Mouse (Mus musculus) v-Abl transformed pro-B cells (cell line): ENCODE results near the gene Pam.

Experiments
- in situ Hi-C, 2 experiments: fragments of 400-800 bp; cut with MboI; formaldehyde crosslinking; loops; one replicate each; pipeline ENCODE4 v1.15.1; 2025; ENCODE audit not compliant: unreplicated experiment in 2 of 2

Pam gene

DNA sequence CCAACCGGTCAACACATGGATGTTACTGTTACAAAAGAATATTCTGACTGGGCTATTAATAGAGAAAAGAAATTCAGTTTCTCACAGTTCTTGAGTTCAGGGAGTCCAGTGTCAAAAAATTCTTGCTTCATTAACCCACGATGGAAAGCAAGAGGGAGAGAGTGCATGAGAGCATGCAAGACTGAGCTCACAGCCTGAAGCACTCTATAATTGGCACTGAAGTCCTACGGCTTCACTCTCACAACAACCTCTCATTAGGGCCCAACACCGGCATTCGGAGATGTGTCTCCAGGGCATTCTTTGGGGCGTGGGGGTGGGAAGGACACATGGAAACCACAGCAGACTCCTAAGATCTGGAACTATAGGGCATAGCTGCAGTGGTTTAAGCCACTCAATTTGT, 12.5 kb downstream of the Pam start:
- in situ Hi-C loops = no loop called here

DNA sequence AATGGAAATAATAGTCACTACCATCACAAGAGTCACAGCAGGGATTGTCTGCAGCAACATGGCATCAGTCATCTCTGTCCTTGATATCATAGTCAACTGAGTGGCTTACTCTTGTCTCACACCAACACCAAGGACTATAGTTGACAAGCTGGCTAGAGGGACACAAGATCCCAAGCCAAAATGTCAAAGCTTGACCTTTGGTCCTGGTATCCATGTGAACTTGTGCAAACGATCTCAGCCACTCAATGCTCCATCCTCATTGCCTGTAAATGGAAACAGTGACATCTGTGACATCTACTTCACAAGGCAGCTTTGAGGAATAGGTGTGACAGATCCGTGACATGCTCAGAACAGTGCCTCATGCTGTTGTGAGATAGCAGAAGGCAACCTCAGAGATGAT, 15.0 kb downstream of the Pam start:
- in situ Hi-C loops = no loop called here

DNA sequence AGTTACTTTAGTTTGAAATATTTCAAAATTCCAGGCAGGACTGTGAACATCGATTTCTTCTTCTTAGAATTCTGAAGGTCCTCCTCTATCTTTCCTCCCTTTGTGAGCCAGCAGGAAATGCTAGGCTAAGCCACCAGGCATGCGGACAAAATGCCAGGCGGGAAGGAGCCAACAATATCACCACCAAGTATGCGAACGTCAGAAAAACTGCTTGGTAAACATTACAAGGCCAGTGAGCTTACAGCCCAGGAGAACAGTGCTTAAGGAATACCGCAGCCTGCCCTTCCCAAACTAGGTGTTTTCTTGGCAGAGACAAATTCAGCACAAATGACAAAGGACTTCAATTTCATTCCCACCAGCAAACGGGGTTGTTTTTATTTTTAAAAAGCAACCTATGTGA, 15.8 kb downstream of the Pam start:
- in situ Hi-C loops = no loop called here

DNA sequence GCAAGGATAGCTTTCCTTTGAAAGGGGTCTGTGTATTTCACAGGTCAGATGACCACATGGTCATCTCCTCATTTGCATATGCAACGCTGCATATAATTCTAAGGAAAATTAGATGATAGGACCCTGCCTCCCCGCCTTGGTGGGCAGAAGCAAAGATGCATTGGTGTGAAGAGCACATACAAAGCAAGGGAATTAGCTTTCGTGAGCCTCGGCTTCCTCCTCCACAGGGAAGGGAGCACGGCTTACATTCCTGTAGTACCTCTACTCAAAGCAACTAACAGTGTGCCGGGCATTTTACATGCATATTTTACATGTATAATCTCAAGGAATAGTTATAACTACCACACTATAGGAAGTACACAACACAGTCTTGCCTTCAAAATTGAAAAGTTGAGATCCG, 16.7 kb downstream of the Pam start:
- in situ Hi-C loops = no loop called here

DNA sequence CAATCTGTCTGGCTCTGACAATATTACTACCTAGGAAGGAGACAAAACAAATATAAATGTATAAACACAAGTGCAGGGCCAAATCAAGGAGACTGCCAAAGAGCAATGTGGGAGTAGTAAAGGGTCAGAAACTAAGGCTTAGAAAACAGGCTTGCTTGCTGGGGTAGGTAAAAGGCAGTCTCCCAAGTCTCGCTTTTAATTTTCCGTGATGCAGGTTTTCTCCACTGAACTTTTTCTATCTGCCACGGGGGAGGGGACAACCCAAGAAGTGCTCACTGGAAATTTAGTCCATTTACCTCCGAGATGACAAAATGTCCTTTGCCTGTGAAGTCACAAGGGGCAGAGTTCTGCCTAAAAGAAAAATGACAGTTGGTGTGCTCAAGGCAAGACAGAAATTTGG, 21.6 kb downstream of the Pam start:
- in situ Hi-C loops = no loop called here

DNA sequence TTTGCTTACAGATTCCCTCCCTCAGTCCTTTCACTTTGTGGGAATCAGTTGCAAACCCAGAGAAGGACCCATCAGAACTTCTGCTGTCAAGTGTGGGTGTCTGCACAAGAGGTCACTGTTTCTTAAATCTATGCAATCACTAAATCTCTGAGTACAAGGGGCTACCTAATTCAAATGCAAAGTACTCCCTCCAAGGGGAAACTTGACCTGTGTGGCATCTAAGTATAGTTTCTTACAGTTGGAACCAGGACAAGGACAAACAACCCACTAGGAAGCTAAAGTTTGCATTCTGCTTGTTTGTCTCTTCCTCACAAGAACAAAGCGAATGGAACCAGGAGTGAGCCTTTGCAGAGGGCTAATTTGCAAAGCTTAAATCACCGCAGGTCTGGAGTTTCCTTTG, 22.3 kb downstream of the Pam start:
- in situ Hi-C loops = no loop called here

DNA sequence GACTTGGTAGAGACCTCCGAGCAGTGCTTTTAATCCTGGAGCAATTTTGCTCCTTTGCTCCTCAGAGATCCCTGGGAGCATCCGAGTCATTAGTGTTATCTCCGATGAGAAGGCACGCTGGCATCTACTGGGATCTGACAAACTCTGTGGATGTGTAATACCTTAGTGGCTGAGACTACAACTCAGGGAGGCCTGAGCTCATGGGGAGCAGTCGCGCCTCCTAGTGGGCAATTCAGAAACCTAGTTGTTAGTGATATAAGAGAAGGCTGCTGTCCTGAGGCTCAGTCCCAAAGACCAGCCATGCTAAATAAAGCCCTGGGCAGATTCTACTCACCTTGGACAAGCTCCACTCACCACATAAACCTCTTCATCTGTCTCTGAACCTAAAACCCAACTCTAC, 23.4 kb downstream of the Pam start:
- in situ Hi-C loops = no loop called here

DNA sequence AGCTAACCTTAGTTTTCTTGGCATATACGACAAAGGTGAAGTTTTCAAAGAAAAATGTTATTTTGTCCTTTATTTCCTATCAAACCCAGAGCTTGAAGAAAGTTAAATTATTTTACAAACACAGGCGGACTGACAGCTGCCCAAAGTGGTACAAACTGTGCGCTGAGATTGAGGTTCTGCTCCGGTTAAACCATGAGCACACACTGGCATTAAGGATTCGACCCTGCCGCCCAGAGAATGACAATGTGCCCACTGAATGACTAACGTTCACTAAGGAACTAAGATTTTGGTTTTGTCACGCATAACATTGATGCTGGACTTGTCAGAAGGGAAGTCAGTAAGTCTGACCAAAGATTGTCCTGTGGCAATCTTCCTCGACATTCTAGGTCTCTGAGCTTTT, 24.0 kb downstream of the Pam start:
- in situ Hi-C loops = no loop called here

DNA sequence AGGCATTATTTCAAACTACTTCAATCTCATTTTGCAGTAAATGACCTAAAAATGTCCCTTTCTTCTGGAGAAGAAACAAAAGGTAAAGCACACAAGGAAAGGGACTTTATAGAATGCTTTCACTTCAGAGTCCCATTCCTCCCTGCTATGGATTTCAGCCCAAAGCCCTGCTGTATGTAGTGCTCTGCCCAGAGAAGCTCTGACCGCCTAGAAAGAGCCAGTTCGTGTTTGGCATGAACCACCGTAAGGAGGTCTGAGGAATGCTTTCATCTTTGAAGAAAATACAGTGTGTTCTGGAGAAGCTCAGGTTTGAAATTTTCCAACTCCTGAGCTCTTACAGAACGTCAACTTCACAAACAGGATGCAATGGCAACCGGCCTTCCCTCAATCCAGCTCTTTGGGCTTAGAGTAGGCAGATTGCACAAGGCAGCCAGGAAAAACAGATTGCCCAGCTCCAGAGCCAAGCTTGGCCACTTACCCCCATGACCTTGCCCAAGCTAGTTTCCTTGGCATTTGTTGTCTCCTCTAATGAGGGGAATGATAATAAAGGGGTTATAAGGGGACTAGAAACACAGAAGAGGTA, 24.6 kb downstream of the Pam start:
- in situ Hi-C loops = no loop called here

DNA sequence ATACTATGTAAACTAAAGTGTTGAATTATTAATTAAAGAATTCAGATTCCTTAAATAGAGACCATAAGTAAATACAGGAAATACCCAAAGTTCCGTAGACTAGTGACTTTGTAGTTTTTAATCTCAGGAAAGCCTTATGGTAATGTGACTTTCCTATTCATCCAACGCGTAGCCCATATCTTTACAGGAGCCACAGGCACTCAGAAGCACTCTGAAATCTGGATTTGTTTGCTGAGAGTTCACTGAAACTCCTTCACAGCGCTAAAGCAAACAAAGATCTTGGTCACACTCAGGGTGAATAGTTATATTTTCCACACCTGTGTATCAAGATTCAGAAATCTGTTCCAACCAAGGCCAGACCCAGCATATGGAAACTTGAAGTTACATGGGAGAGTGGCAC, 27.3 kb downstream of the Pam start:
- in situ Hi-C loops = no loop called here

DNA sequence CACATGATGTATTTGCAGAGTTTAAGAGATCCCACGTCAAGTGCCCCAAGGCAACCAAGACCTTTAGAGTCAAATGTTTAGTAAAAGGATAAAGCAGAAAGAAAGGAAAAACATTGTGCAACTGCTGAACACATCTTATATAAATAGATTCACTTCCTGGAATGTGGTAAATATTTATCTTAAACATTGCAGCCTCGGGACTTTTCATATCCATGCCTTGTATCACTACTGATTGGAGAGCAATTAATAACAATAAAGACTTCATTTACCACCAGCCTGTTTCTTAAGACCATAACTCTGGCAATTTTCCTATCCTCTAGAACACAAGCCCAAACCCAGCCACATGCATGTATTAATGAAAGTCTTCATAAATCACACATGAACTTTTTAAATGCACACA, 33.4 kb downstream of the Pam start:
- in situ Hi-C loops = no loop called here

DNA sequence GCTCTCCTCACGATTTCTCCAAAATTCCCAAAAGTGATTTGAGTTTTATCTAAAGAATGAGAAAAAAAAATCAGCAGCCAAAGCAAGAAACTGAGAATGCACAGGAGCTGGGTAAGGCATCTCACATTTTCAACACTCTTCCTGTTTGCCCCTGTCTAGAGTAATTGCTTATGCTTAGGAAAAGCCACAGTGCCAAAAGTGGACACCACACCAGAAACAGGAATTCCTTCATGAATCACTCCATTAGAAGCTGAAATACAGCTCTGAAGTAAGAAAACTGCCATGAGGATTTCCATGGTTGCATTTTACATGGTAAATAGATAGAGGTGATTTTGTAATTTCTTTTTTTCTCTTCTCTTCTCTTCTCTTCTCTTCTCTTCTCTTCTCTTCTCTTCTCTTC, 36.0 kb downstream of the Pam start:
- in situ Hi-C loops = no loop called here

DNA sequence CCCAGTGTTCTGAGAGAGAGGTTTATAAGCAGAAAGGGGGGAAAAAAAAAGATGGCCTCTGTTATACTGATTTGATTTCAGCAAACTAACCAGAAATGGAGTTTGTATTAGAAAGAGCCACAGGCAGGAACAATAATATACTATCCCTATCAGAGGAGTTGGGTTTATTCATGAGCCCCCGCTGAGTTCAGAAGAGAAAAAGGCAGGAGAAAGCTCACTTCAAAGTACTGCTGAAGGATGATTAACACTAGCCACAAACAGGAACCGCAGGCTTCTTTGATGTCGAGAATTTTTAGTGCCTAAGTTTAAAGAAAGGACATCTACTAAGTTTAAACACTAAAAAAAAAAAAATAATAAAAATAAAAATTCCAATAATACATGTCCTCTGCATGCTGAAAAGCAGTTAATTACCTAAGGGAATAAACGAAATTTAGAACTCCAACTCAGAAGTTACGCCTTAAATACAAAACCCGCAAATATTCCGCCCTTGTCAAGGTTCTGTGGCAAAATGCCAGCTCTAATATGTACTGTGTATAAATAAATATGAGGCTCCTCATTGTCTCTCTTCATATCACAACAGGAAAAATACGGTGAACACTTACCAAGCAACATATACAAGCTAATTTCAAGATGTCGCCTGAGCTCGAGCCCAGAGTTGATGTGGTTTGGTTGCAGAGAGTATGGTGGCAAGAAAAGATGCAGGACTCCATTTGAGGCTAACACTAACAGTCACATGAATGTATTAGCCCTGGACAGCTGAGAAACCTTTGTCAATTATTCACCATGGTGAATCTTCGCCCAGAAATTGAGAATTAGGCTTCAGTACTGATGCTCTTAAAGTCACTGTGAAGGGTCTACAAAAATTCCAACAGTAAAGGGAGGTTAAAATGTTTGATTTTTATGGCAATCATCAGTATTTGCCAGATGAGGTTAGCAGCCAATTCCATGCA, 38.2 kb downstream of the Pam start:
- in situ Hi-C loops = no loop called here

DNA sequence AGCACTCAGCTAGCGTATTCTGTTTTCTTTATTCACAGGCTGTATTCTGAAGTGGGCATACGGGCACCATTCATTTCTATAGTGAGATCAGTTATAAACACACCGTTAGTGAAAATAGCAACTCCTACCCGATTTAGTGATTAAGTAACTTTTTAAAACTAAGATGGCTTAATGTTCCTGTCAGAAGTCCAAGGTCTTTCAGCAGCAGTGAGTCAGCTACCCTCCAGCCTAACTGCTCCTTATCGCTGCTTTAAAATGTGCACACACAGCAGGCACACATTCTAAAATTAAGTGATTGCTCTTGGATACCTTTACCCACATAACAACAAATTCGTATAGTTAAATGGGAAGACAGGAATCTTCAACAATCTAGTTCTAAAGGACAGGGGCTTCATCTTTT, 39.2 kb downstream of the Pam start:
- in situ Hi-C loops = no loop called here

DNA sequence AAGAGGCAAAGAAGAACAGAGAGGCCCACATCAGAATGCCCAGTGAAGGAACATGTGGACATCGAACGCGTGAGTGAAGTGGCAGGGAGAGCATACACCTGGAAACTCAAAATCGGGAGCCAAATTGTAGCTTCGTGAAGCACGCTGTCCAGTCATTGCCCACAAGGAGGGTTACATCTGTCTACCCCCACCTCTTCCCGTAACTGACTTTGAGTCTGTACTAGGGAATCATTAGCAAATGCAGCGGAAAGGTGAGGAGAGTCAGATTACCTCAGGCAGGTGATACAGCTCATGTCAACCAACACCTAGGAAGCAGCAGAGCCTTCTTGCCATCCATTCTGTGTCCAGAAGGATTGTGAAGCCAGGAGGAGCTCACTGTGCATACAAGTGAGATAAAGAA, 39.9 kb downstream of the Pam start:
- in situ Hi-C loops = no loop called here

DNA sequence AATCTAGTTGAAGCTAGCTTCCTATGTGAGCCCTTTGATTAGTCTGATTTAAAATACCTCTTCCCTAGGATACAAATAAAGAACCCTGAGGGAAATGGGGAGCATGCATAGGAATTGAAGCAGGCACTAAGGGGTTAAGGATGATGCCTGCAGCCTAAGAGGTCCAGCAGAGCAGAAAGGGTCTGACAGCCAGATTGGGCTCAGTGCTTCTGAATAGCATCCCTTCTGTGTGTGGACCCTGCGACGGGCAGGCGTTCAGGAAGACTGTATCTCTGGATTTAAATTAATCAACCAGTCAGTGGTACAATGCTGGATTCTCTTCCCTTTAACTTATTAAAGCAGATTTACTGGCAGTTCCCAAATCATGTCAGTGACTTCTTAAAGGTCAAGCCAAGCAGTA, 41.5 kb downstream of the Pam start:
- in situ Hi-C loops = no loop called here

DNA sequence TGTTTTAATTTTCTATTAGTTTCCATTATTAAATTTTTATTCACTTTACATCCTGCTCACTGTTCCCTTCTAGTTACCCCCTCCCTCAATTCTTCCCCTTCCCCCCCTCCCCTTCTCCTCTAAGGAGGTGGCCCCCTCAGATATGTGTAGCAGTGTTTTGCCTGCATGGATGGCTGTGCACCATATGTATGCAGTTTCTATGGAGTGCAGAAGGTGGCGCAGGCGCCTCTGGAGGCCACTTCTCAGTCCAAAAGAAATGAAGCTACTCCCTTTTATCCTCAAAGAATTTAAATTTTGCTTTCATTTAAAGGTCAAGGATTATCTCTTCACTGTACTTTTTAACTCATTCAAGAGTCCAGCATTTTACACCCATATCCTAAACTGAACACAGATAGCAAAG, 42.0 kb downstream of the Pam start:
- in situ Hi-C loops = no loop called here

DNA sequence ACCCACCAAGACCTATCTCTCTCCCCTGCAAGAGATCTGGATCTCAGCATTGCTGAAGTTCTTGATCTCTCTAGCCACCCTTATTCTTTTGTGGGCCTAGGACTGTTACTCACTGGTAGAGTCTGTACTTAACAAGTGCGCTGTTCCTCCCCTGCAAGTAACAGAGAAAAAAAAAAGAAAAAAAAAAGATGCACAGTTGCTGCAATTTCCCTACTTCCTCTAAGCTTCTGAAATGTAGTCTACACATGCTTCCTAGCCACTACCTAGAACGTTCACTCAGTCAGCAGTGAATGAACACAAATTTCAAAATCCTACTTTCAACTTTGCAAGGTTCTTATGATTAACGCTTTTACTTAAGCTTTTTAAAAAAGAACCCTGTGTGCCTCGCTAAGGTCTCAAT, 42.7 kb downstream of the Pam start:
- in situ Hi-C loops = no loop called here

DNA sequence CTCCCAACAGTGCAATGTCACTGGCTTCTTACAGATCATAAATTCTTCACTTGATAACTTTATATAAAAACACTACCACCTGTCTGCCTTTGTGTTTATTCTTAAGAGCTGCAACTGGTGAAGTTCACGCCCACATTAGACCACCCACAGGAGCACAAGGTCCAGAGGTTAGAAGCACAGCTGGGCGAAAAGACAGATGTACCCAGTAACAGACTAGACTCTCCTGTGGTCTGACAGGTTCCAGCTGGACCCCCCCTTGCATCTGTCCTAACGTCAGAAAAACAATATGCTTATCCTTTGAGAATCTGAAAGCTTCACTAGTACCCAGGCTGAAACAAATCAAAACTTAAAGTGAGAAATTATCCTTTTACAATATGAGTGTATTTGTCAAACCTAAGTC, 44.4 kb downstream of the Pam start:
- in situ Hi-C loops = no loop called here

DNA sequence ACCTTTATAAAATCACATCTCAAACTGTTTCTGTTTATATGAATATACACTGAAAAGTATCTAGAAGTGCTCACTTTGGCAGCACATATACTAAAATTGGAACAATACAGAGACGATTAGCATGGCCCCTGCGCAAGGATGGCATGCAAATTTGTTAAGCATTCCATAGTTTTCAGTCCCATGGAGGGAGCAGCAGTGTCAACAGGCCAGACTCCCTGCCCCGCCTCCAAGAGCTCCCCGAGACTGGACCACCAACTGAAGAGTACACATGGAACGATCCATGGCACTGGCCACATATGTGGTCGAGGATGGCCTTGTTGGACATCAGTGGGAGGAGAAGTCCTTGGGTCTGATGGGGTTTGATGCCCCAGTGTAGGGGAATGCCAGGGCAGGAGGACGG, 45.7 kb downstream of the Pam start:
- in situ Hi-C loops = no loop called here

DNA sequence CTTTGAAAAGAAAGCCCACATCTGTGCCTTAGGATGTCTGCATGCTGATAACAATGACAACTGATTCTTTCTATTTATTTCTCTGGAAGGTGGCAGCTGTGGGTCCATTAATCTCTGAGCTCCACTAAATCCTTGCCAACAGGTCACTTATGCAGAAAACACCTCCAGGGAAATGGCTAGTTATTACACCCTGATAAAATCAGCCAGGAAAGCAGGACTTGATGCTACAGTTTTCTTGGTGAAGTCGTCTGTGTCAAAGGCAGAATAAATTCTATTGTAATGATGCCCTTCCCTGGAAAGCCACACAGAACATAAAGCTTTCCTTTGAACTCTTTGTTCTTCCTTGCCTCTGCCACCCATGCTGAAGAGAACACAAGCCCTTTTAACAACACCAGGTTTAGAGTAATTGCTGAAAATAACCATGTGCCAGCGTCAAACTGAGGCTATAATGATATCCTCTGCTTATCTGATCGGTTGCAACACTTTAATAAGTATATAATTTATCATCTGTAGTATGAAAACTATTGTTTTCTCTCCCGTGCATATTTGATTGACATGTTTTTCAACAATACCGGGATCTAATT, 47.1 kb downstream of the Pam start:
- in situ Hi-C loops = no loop called here
